Mouse (Mus musculus): ENCODE measurements around the gene Sh3rf1.

The Sh3rf1 gene

GRCm38 (mm10) chr8:61288006-61288566 lies 64.4 kb downstream of the Sh3rf1 start:
- peak in 1 of 2 experiments; percentile 30 for DNase-seq

GRCm38 (mm10) chr8:61288676-61289075 lies 65.0 kb downstream of the Sh3rf1 start:
- no peak for DNase-seq

- DNase-seq = no peak
Observed at GRCm38 (mm10) chr8:61295040-61295439, 71.4 kb downstream of the Sh3rf1 start.

- DNase-seq = no peak
Observed at GRCm38 (mm10) chr8:61295441-61295840, 71.8 kb downstream of the Sh3rf1 start.

- no peak for DNase-seq
Observed at GRCm38 (mm10) chr8:61298828-61299227, 75.2 kb downstream of the Sh3rf1 start.

GRCm38 (mm10) chr8:61301298-61302028 lies 77.8 kb downstream of the Sh3rf1 start:
- no peak for DNase-seq

GRCm38 (mm10) chr8:61302029-61302368 lies 78.3 kb downstream of the Sh3rf1 start:
- DNase-seq = no peak

- no peak for DNase-seq
Observed at GRCm38 (mm10) chr8:61305451-61306070, 81.9 kb downstream of the Sh3rf1 start.

- DNase-seq = no peak
Observed at GRCm38 (mm10) chr8:61306501-61307112, 82.9 kb downstream of the Sh3rf1 start.

- no peak for DNase-seq
Observed at GRCm38 (mm10) chr8:61308896-61309295, 85.2 kb downstream of the Sh3rf1 start.

- no peak for DNase-seq
Observed at GRCm38 (mm10) chr8:61309530-61310402, 86.1 kb downstream of the Sh3rf1 start.

GRCm38 (mm10) chr8:61310403-61310871 lies 86.8 kb downstream of the Sh3rf1 start:
- no peak for DNase-seq

- no peak for DNase-seq
Observed at GRCm38 (mm10) chr8:61313016-61313415, 89.3 kb downstream of the Sh3rf1 start.

- DNase-seq = no peak
Observed at GRCm38 (mm10) chr8:61316012-61316767, 92.5 kb downstream of the Sh3rf1 start.

- DNase-seq = peak in 1 of 2 experiments; percentile 37
Observed at GRCm38 (mm10) chr8:61316813-61317534, 93.3 kb downstream of the Sh3rf1 start.

- DNase-seq = no peak
Observed at GRCm38 (mm10) chr8:61317535-61318136, 94.0 kb downstream of the Sh3rf1 start.

GRCm38 (mm10) chr8:61321216-61321615 lies 97.5 kb downstream of the Sh3rf1 start:
- DNase-seq = no peak

GRCm38 (mm10) chr8:61321780-61322179 lies 98.1 kb downstream of the Sh3rf1 start:
- DNase-seq = no peak

- no peak for DNase-seq
Observed at GRCm38 (mm10) chr8:61322462-61322861, 98.8 kb downstream of the Sh3rf1 start.

- DNase-seq = no peak
Observed at GRCm38 (mm10) chr8:61324363-61324914, 100.8 kb downstream of the Sh3rf1 start.
